Mouse (Mus musculus) B cell, adult 62 days (primary cell): ENCODE measurements around the gene Krt31. TPM values are rescaled to one million over a fixed set of nuclear protein-coding genes. Genes with fewer than 3 reads are reported as not detected.

Experiments
- total RNA-seq: library from RNA; stranded (reverse); gene quantifications from 4 replicates; pipeline ENCODE4 v1.2.4, GENCODE M21; 2023

Gene Krt31
- not detected in 4 replicates for total RNA-seq

DNA sequence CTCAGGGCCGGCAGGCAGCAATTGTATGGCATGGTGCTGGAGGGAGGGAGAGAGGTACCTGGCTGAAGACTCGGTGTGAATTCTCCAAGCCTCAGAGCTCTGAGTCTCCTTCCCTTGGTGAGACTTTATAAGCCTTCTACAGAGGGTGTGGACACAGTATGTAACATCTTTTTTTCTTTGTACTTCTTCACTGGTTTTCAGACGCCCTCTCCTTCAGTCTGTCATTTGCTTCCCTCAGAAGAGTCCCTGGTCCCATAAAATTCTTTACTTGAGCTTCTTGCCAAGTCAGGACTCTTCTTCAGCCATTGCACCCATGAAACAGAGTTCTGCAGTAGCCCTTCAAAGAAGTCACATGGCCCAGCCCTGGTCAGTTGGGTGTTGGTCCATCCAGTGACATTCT, at the start of gene Krt31:
Krt31 (minus strand) TSS at position 101 of the 400 bp plus-strand sequence.

DNA sequence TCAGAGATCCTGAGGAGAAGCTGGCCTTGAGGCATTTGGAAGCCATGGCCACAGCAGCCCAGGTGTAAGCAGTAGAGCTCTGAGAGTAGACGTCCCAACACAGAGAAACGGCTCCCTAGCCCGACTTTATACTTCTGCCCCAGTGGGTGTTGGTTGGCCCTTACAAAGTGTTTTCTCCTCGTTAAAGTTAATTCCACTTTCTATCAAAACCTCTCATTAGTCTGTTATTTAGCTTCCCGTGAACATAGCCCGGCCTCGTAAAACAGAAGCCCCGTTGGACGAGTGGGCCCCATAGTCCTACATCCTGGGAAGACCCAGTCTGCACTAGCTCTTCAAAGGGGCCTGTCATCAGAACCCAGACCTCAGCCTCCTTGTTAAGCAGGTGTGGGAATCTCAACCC, 45.8 kb upstream of the Krt31 start, which contains the start of gene Krt35:
Krt35 (minus strand) TSS at position 101 of the 400 bp plus-strand sequence.

DNA sequence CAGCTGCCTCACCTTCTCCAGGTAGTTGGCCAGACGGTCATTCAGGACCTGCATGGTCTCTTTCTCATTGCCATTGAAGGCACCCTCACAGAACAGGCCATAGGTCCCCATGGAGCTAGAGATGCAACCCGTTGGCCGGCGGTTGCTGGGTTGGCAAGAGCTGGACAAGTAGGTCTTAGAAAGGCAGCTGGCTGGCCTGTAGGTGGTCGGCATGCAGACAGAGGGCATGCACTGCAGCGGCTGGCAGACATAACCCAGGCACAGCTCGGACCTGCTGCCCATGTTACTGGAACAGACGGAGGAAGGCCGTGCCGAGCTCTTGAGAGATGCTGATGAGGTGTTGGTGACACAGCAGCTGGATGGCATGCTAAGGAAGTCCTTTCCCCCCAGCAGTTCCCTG, 37.5 kb upstream of the Krt31 start, which contains the start of gene Krt32:
Krt32 (minus strand) TSS at position 366 of the 400 bp plus-strand sequence.

DNA sequence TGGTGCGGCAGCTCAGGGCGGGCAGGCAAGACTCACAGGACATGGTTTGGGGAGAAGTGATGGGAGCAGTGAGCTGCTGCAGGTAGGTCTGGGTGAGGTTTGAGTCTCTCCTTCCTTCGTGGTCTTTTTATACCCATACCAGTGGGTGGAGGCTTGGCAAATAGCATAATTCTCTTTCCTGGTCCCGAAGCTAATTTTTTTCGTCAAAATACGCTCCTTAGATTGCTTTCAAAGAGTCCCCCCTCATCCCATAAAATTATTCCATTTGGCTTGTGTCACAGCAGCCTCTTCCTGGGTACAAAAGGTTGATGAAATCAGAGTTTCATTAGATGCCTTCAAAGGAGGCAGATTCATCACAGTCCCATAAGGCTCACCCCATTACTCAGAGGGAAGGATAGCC, 8.9 kb downstream of the Krt31 start, which contains the start of gene Krt34:
Krt34 (minus strand) TSS at position 101 of the 400 bp plus-strand sequence.

DNA sequence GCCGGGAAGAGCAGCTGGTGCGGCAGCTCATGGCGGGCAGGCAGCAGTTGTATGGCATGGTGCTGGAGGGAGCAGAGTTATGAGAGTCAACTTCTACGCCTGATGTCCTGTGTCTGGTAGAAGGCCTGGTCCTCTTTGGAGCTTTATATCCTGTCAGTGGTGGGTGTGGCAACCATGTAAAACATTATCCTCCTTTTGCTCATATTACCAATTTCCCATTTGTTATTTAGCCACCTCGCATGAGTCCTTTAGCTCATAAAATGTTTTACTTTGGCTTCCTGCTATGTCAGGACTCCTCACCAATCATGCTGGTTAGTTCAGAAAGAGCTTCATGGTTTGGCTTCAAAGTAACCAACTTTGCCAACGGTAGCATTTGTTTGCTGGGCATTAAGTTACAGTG, 20.6 kb downstream of the Krt31 start, which contains the start of gene Krt33b:
Krt33b (minus strand) TSS at position 101 of the 400 bp plus-strand sequence.

DNA sequence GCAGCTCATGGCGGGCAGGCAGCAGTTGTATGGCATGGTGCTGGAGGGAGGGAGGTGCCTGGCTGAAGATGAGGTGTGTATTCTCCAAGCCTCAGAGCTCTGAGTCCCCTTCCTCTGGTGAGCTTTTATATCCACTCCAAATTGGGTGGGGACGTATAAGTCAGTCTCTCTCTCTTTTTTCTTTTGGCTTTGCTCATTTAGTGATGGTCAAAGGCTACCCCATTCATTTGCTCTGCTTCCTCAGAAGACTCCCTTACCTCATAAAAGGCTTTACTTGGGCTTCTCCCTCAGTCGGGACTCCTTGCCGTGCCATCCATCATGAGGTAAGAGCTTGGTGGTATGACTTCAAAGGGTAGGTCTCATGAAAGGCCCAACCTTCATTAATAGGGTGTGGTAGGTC, 34.2 kb downstream of the Krt31 start, which contains the start of gene Krt33a:
Krt33a (minus strand) TSS at position 101 of the 400 bp plus-strand sequence.

Other genes with a start within 250 kb of the Krt31 start
- not detected in 4 replicates for gene Gm11554, start 246.1 kb downstream of the Krt31 start, total RNA-seq
- not detected in 4 replicates for gene Krtap4-13, start 240.7 kb downstream of the Krt31 start, total RNA-seq
- gene Gm11564, start 234.9 kb downstream of the Krt31 start, total RNA-seq, result not detected in 4 replicates
- gene 2300003K06Rik, start 212.5 kb downstream of the Krt31 start, total RNA-seq, result not detected in 4 replicates
- gene Krtap4-16, start 198.9 kb downstream of the Krt31 start, total RNA-seq, result not detected in 4 replicates
- gene Gm11568, start 192.6 kb downstream of the Krt31 start, total RNA-seq, result not detected in 4 replicates
- not detected in 4 replicates for gene Gm11559, start 186.1 kb downstream of the Krt31 start, total RNA-seq
- not detected in 4 replicates for gene Krtap9-1, start 177.2 kb downstream of the Krt31 start, total RNA-seq
- not detected in 4 replicates for gene Gm11567, start 171.4 kb downstream of the Krt31 start, total RNA-seq
- not detected in 4 replicates for gene Krtap31-1, start 142.6 kb downstream of the Krt31 start, total RNA-seq
- not detected in 4 replicates for gene Gm11565, start 135.8 kb downstream of the Krt31 start, total RNA-seq
- gene Krtap31-2, start 114.3 kb downstream of the Krt31 start, total RNA-seq, result not detected in 4 replicates
- gene Krtap9-5, start 102.1 kb downstream of the Krt31 start, total RNA-seq, result not detected in 4 replicates
- gene Krtap29-1, start 71.5 kb downstream of the Krt31 start, total RNA-seq, result not detected in 4 replicates
- not detected in 4 replicates for gene Krtap16-1, start 64.0 kb downstream of the Krt31 start, total RNA-seq
- not detected in 4 replicates for gene Krtap17-1, start 56.6 kb downstream of the Krt31 start, total RNA-seq
- gene Krt33a, start 34.3 kb downstream of the Krt31 start, total RNA-seq, result not detected in 4 replicates
- gene Krt33b, start 20.7 kb downstream of the Krt31 start, total RNA-seq, result not detected in 4 replicates
- gene Krt34, start 9.0 kb downstream of the Krt31 start, total RNA-seq, result not detected in 4 replicates
- not detected in 4 replicates for gene Krt32, start 37.7 kb upstream of the Krt31 start, total RNA-seq
- not detected in 4 replicates for gene Krt35, start 45.7 kb upstream of the Krt31 start, total RNA-seq
- not detected in 4 replicates for gene Krt36, start 55.1 kb upstream of the Krt31 start, total RNA-seq
- not detected in 4 replicates for gene Krt13, start 71.0 kb upstream of the Krt31 start, total RNA-seq
- gene Krt15, start 85.4 kb upstream of the Krt31 start, total RNA-seq, result not detected in 4 replicates
- 0.47 TPM in 1 of 4 replicates, not detected in the others for gene Krt19, start 98.1 kb upstream of the Krt31 start, total RNA-seq
- gene Krt9, start 142.7 kb upstream of the Krt31 start, total RNA-seq, result not detected in 4 replicates
- not detected in 4 replicates for gene Krt14, start 157.0 kb upstream of the Krt31 start, total RNA-seq
- gene Krt16, start 198.4 kb upstream of the Krt31 start, total RNA-seq, result not detected in 4 replicates
- not detected in 4 replicates for gene Krt17, start 210.5 kb upstream of the Krt31 start, total RNA-seq
- not detected in 4 replicates for gene Krt42, start 219.3 kb upstream of the Krt31 start, total RNA-seq